ENCODE assay signal across 8 mouse cellular contexts in the genomic region with DNA sequence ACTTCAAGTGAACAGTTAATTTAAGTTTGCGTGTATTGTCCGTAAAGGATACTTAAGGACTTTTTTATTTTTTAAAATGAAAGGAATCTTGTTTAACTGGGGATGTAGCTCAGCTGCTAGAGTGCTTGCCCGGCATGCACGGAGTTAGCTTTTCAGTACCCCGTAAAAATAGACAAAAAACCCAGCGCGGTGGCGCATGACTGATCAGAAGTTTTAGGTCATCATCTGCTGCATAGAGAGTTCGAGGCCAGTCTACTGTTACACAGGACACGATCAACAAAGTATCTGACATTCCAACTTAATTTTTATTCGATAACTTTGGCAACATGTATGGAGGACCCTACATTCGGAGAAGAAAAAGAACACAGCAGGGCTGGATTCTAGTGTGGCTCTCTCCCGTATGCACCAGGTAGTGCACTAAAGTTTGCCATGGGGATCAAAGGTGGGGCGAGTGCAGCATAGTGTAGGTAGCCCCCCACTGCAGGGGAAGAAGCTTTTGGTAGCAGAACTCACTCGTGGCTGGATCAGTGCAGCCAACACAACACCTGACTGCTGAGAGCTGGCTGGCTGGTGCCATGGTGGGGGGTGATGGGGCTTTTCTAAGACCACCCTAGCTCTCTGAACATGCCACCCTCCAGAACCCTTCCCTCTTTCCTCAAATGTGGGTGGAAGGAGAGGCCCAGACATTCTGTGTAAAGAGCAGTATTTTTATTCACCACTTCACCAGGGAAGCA. TPM values are rescaled to one million over a fixed set of nuclear protein-coding genes. Genes with fewer than 3 reads are reported as not detected.
A peak's percentile ranks its signal among the peaks of the same experiment; 100 is the strongest.
DNase-seq lines count a peak whose midpoint lies in the region; ATAC-seq and TF ChIP-seq lines count a peak whose summit lies in the region.

No protein-coding gene starts in this region.

- no peak for TF ChIP-seq CTCF in midbrain, postnatal 0 days (IDR thresholded peaks at IDR 0.05)

- 27% methylated on average over 15 of the region's 15 CpGs for WGBS in kidney, embryonic 16.5 days
- WGBS in midbrain, postnatal 0 days = 30% methylated on average over 15 of the region's 15 CpGs

- no peaks in the 10 kb centered on the region for H3K27me3 ChIP-seq in megakaryocyte, embryonic 14.5 days (replicated peaks)
- no peaks in the 10 kb centered on the region for H3K27me3 ChIP-seq in erythroblast, embryonic 14.5 days (ENCODE audit: control insufficient read depth)
- no peaks in the 10 kb centered on the region for H3K27me3 ChIP-seq in kidney, embryonic 16.5 days (ENCODE audit: insufficient read depth, low read length)
- H3K27me3 ChIP-seq in midbrain, postnatal 0 days (ENCODE audit: insufficient read depth, low read length) = no peaks in the 10 kb centered on the region

- peak overlapping the region; percentile 80 for H3K4me2 ChIP-seq in kidney, embryonic 16.5 days (replicated peaks; ENCODE audit: low read depth, low read length)
- H3K4me2 ChIP-seq in midbrain, postnatal 0 days (ENCODE audit: low read depth, low read length, poor library complexity, severe bottlenecking) = peak overlapping the region; percentile 57

- peaks cover 56% of the 10 kb centered on the region for H3K36me3 ChIP-seq in megakaryocyte, embryonic 14.5 days (replicated peaks; ENCODE audit: low read length)
- peaks cover 40% of the 10 kb centered on the region for H3K36me3 ChIP-seq in erythroblast, embryonic 14.5 days (ENCODE audit: control insufficient read depth)
- H3K36me3 ChIP-seq in kidney, embryonic 16.5 days (ENCODE audit: insufficient read depth, low read length) = peaks cover 19% of the 10 kb centered on the region; the same call in 1 of the 2 replicates
- H3K36me3 ChIP-seq in midbrain, postnatal 0 days (ENCODE audit: insufficient read depth, low read length) = peaks cover 23% of the 10 kb centered on the region

- no peak for DNase-seq in midbrain, postnatal 0 days (ENCODE audit: low spot score)
- DNase-seq in spleen, postnatal 4 days (ENCODE audit: low spot score in 2 of 2) = no peak
- DNase-seq in cerebellum, postnatal 4 days (ENCODE audit: low spot score in 2 of 2) = no peak
- DNase-seq in layer of hippocampus, adult 9-11 months = no peak

- H3K4me1 ChIP-seq in megakaryocyte, embryonic 14.5 days = peaks cover 71% of the 10 kb centered on the region
- H3K4me1 ChIP-seq in erythroblast, embryonic 14.5 days (ENCODE audit: control insufficient read depth) = peaks cover 47% of the 10 kb centered on the region
- peaks cover 19% of the 10 kb centered on the region for H3K4me1 ChIP-seq in kidney, embryonic 16.5 days (ENCODE audit: insufficient read depth, low read length)
- peaks cover 3% of the 10 kb centered on the region; the same call in 1 of the 2 replicates for H3K4me1 ChIP-seq in midbrain, postnatal 0 days (ENCODE audit: insufficient read depth, low read length)

- peak overlapping the region; percentile 83 for H3K9ac ChIP-seq in kidney, embryonic 16.5 days (replicated peaks; ENCODE audit: low read length)
- peak overlapping the region; percentile 59 for H3K9ac ChIP-seq in midbrain, postnatal 0 days (replicated peaks; ENCODE audit: low read length, poor library complexity, severe bottlenecking)

- H3K9me3 ChIP-seq in megakaryocyte, embryonic 14.5 days = no peaks in the 10 kb centered on the region
- H3K9me3 ChIP-seq in erythroblast, embryonic 14.5 days (ENCODE audit: control insufficient read depth, low read length) = no peaks in the 10 kb centered on the region
- no peaks in the 10 kb centered on the region for H3K9me3 ChIP-seq in kidney, embryonic 16.5 days (ENCODE audit: low read length)
- H3K9me3 ChIP-seq in midbrain, postnatal 0 days (ENCODE audit: low read length) = no peaks in the 10 kb centered on the region

- peak overlapping the region; percentile 96 for H3K4me3 ChIP-seq in megakaryocyte, embryonic 14.5 days (replicated peaks)
- H3K4me3 ChIP-seq in erythroblast, embryonic 14.5 days (replicated peaks) = peak overlapping the region; percentile 82
- peak overlapping the region; percentile 83 for H3K4me3 ChIP-seq in kidney, embryonic 16.5 days (ENCODE audit: low read length)
- peak overlapping the region; percentile 45 for H3K4me3 ChIP-seq in midbrain, postnatal 0 days (ENCODE audit: low read depth, low read length)

- ATAC-seq in megakaryocyte, adult 5-6 weeks (ENCODE audit: poor library complexity, severe bottlenecking) = no peak
- peak; percentile 7; the same call in 1 of the 2 replicates for ATAC-seq in kidney, embryonic 16.5 days (ENCODE audit: low FRiP score, low TSS enrichment)
- 0 out of 2 replicates have a peak, but pooled peaks have one; percentile 2 for ATAC-seq in midbrain, postnatal 0 days (ENCODE audit: low FRiP score)

- H3K27ac ChIP-seq in kidney, embryonic 16.5 days (ENCODE audit: low read length) = peak overlapping the region; percentile 89
- H3K27ac ChIP-seq in midbrain, postnatal 0 days (ENCODE audit: low read depth, low read length) = peak overlapping the region; percentile 71

RNA-seq across cellular contexts. Expression of gene Wdr73, which starts 0.6 kb away (rescaled TPM):
- polyA plus RNA-seq in megakaryocyte, embryonic 14.5 days (2012; ENCODE audit: insufficient read depth, low replicate concordance) = 4.8 and 13.1 TPM in 2 replicates
- 5.8 and 6.0 TPM in 2 replicates for total RNA-seq in megakaryocyte, adult 5-6 weeks (2015)
- 6.4 and 9.7 TPM in 2 replicates for total RNA-seq in megakaryocyte, adult 5-6 weeks (2017)
- polyA plus RNA-seq in erythroblast, embryonic 14.5 days (2012) = 0.39 and 0.69 TPM in 2 replicates
- 43.6 and 44.8 TPM in 2 replicates for polyA plus RNA-seq in kidney, embryonic 16.5 days (2015; fragmentation: Nextera tagmentation; extraction: Ambion mirVana)
- 33.2 and 58.1 TPM in 2 replicates for total RNA-seq in midbrain, postnatal 0 days (2014; rRNA removed)
- polyA plus RNA-seq in midbrain, postnatal 0 days (2015; fragmentation: Nextera tagmentation; extraction: Ambion mirVana) = 34.7 and 35.0 TPM in 2 replicates

RNA-seq across cellular contexts. Expression of gene Nmb, which starts 3.2 kb away (rescaled TPM):
- 7.8 TPM in 1 of 2 replicates, not detected in the other for polyA plus RNA-seq in megakaryocyte, embryonic 14.5 days (2012; ENCODE audit: insufficient read depth, low replicate concordance)
- total RNA-seq in megakaryocyte, adult 5-6 weeks (2015) = 6.1 and 9.2 TPM in 2 replicates
- total RNA-seq in megakaryocyte, adult 5-6 weeks (2017) = 0.59 and 1.3 TPM in 2 replicates
- 0.28 TPM in 1 of 2 replicates, not detected in the other for polyA plus RNA-seq in erythroblast, embryonic 14.5 days (2012)
- polyA plus RNA-seq in kidney, embryonic 16.5 days (2015; fragmentation: Nextera tagmentation; extraction: Ambion mirVana) = 9.0 TPM in 2 replicates
- total RNA-seq in midbrain, postnatal 0 days (2014; rRNA removed) = 13.0 and 14.3 TPM in 2 replicates
- polyA plus RNA-seq in midbrain, postnatal 0 days (2015; fragmentation: Nextera tagmentation; extraction: Ambion mirVana) = 9.4 and 10.1 TPM in 2 replicates

RNA-seq across cellular contexts. Expression of gene Zscan2, which starts 41.0 kb away (rescaled TPM):
- 3.6 and 5.8 TPM in 2 replicates for polyA plus RNA-seq in megakaryocyte, embryonic 14.5 days (2012; ENCODE audit: insufficient read depth, low replicate concordance)
- 1.6 and 2.0 TPM in 2 replicates for total RNA-seq in megakaryocyte, adult 5-6 weeks (2015)
- total RNA-seq in megakaryocyte, adult 5-6 weeks (2017) = 1.5 and 2.9 TPM in 2 replicates
- polyA plus RNA-seq in erythroblast, embryonic 14.5 days (2012) = 0.02 and 0.03 TPM in 2 replicates
- polyA plus RNA-seq in kidney, embryonic 16.5 days (2015; fragmentation: Nextera tagmentation; extraction: Ambion mirVana) = 3.0 and 3.2 TPM in 2 replicates
- 18.2 and 22.4 TPM in 2 replicates for total RNA-seq in midbrain, postnatal 0 days (2014; rRNA removed)
- polyA plus RNA-seq in midbrain, postnatal 0 days (2015; fragmentation: Nextera tagmentation; extraction: Ambion mirVana) = 2.7 TPM in 2 replicates

RNA-seq across cellular contexts. Expression of gene Sec11a, which starts 45.9 kb away (rescaled TPM):
- 2.2 and 6.9 TPM in 2 replicates for polyA plus RNA-seq in megakaryocyte, embryonic 14.5 days (2012; ENCODE audit: insufficient read depth, low replicate concordance)
- total RNA-seq in megakaryocyte, adult 5-6 weeks (2015) = 139 and 169 TPM in 2 replicates
- total RNA-seq in megakaryocyte, adult 5-6 weeks (2017) = 344 and 355 TPM in 2 replicates
- polyA plus RNA-seq in erythroblast, embryonic 14.5 days (2012) = 0.23 and 0.24 TPM in 2 replicates
- 226 and 239 TPM in 2 replicates for polyA plus RNA-seq in kidney, embryonic 16.5 days (2015; fragmentation: Nextera tagmentation; extraction: Ambion mirVana)
- 54.5 and 76.9 TPM in 2 replicates for total RNA-seq in midbrain, postnatal 0 days (2014; rRNA removed)
- 128 TPM in 2 replicates for polyA plus RNA-seq in midbrain, postnatal 0 days (2015; fragmentation: Nextera tagmentation; extraction: Ambion mirVana)

Comparison
In these comparisons a context has a peak if more than half of its experiments do, and no peak if none do; other contexts are left out.
1. H3K4me3 ChIP-seq: peak in every context shown above with its lines; median percentile 96 in megakaryocyte, embryonic 14.5 days; 83 in kidney, embryonic 16.5 days; 82 in erythroblast, embryonic 14.5 days; 45 in midbrain, postnatal 0 days.